Mouse (Mus musculus) brown adipose tissue, adult 24 weeks (tissue): ENCODE results near the gene Tlk2. TPM values are rescaled to one million over a fixed set of nuclear protein-coding genes. Genes with fewer than 3 reads are reported as not detected.

Experiments
- H3K27ac ChIP-seq: fragments of 200-500 bp; replicated peaks from 2 replicates; pipeline ENCODE4 v1.5.1; 2012; ENCODE audit warnings: low read depth, mild to moderate bottlenecking, low read length
- H3K4me1 ChIP-seq: fragments of 200-500 bp; 2 replicates; pipeline ENCODE4 v1.6.1; 2012; ENCODE audit warnings: low read length, mixed read lengths; ENCODE audit not compliant: control insufficient read depth, insufficient read depth, insufficient read length
- H3K4me3 ChIP-seq: fragments of 200-500 bp; 2 replicates; pipeline ENCODE4 v1.5.1; 2012; ENCODE audit warnings: low read depth, mild to moderate bottlenecking, low read length, moderate library complexity; ENCODE audit not compliant: insufficient read depth
- polyA plus RNA-seq: library from polyadenylated mRNA; stranded (reverse); fragments of >200 nt; gene quantifications from 2 replicates; pipeline ENCODE4 v1.2.4, GENCODE M21; 2012; ENCODE audit not compliant: missing spikeins, insufficient read depth, insufficient read length

Gene Tlk2
- polyA plus RNA-seq, 1 experiment: 34.0 TPM

- Histone ChIP-seq H3K4me1 (peaks cover 12% of the 10 kb centered on the region), H3K27ac (no peak overlapping the region), H3K4me3 (no peak overlapping the region)
Observed at GRCm38 (mm10) chr11:105310197-105310596, 131.6 kb downstream of the Tlk2 start.

- peak overlapping the region; percentile 43 for H3K4me3 ChIP-seq
- peaks cover 15% of the 10 kb centered on the region for H3K4me1 ChIP-seq
- H3K27ac ChIP-seq: no peak overlapping the region; the same call in 1 of the 2 replicates
Observed at GRCm38 (mm10) chr11:105311291-105311975, 132.8 kb downstream of the Tlk2 start.

GRCm38 (mm10) chr11:105312311-105312942, 133.8 kb downstream of the Tlk2 start:
- Histone ChIP-seq H3K4me3 (no peak overlapping the region), H3K27ac (peak overlapping the region; percentile 10; the same call in 1 of the 2 replicates), H3K4me1 (peaks cover 15% of the 10 kb centered on the region)

DNA sequence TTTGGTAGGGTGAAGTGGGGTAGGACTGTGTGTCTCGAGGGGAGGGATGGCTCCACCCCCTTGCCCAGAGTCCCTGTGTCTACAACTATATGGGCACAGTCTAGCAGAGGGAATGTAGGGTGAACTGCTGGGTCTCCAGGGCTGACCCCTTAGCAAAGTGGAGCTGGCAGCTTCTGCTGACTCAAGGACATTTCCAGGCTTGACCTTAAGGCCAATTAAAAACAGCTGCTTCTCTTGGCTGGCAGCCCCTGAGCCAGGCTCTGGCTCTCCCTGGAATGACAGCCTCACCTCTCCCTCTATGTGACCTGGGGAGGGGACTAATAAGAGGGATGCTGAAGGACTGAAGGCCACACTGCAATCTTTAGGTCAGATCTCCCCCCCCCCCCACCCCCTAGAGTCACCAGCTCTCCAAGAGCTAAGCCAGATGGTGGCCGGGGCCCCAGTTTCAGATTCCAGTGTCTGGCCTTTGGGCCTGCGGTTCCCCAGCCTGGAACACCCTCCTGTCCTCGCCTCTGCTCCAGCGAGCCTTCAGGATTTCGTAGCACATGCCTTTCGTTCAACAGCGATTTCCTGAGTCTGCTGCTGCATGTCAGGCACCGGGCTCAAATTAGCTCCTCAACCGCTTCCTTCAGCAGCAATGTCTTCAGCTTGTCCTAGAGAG, 134.5 kb downstream of the Tlk2 start:
- Histone ChIP-seq H3K4me3 (no peak overlapping the region), H3K4me1 (peaks cover 15% of the 10 kb centered on the region), H3K27ac (peak overlapping the region; percentile 10; the same call in 1 of the 2 replicates)

GRCm38 (mm10) chr11:105313633-105314014, 135.0 kb downstream of the Tlk2 start:
- H3K27ac ChIP-seq: no peak overlapping the region
- H3K4me3 ChIP-seq: no peak overlapping the region
- peaks cover 15% of the 10 kb centered on the region for H3K4me1 ChIP-seq

GRCm38 (mm10) chr11:105315296-105315695, 136.7 kb downstream of the Tlk2 start:
- Histone ChIP-seq H3K4me3 (no peak overlapping the region), H3K4me1 (peaks cover 15% of the 10 kb centered on the region), H3K27ac (no peak overlapping the region)

GRCm38 (mm10) chr11:105316121-105316520, 137.5 kb downstream of the Tlk2 start:
- Histone ChIP-seq H3K4me3 (no peak overlapping the region), H3K27ac (no peak overlapping the region), H3K4me1 (peaks cover 15% of the 10 kb centered on the region)

DNA sequence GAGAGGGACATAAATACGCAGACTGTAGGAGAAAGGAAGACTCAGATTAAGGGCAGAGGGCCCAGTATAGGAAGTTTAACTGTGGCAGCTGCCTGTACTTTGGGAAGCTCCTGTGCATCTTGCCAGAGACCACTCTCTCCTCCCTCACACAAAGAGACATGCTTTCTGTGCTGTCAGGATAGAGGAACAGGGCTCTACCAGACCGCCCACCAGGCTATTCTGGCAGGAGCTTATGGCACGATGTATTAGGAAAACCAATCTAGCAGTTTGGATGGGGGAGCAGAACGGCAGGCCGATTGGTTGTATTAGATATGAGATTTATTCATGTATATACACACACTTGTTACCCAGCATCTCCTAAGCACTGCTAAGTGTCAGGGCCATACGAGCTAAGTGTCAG, 139.2 kb downstream of the Tlk2 start:
- H3K4me1 ChIP-seq: peaks cover 6% of the 10 kb centered on the region
- H3K4me3 ChIP-seq: no peak overlapping the region
- no peak overlapping the region for H3K27ac ChIP-seq

DNA sequence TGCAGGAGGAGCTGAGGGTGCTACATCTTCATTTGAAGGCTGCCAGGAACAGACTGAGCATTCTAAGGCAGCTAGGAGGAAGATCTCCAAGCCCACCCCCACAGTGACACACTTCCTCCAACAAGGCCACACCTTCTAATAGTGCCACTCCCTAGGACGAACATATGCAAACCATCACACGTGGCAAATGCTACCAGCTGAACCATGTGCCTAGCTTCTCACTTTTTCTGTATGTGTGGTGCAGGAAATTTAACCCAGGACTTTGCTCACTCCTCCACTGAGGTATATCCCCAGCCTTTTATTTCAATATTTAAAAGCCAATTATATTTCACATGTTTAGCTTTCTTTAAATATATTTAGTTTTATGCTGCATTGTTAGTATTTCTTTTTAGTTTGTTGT, 142.5 kb downstream of the Tlk2 start:
- Histone ChIP-seq H3K27ac (no peak overlapping the region), H3K4me1 (0 out of 2 replicates have a peak, but pooled peaks cover under 1% of the 10 kb centered on the region), H3K4me3 (no peak overlapping the region)

DNA sequence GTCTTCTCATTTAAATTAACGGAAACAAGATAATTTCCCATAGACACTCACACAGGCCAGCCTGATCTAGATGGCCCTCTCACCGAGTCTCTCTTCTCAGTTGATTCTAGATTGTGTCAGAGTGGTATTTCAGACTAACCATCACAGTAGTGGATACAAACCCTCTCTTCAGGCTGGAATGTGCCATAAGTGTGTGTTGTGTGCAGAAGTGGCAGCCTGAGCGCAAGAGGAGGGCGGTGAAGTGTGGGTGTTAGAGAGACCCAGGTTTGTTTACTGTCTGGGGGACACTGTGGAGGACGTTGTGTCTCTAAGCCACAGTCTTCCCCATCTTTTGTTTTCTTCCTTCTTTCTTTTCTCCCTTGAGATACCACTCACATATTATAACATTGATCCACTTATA, 144.9 kb downstream of the Tlk2 start:
- Histone ChIP-seq H3K4me1 (no peaks in the 10 kb centered on the region), H3K4me3 (no peak overlapping the region), H3K27ac (no peak overlapping the region)

DNA sequence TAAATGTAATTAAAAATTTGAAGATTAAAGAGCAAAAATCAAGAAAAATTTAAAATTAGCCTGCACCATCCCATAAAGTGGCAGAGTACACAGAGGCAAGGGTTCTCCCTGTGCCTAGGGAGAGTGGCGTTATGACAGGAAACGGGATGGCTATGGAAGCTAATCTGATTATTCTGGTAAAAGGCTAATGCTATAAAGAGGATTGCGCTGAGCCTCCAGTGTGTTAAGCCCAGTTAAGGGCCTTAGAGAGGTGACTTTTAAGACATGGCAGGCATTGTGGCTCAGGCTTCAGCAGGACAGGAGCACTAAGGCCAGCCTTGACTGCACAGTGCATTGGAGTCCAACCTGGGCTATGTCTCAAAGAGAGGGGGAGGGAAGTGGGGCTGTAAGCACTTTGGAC, 148.5 kb downstream of the Tlk2 start:
- no peak overlapping the region for H3K4me3 ChIP-seq
- H3K4me1 ChIP-seq: peaks cover 2% of the 10 kb centered on the region; the same call in 1 of the 2 replicates

GRCm38 (mm10) chr11:105329962-105330361, 151.4 kb downstream of the Tlk2 start:
- peaks cover 2% of the 10 kb centered on the region; the same call in 1 of the 2 replicates for H3K4me1 ChIP-seq
- no peak overlapping the region for H3K4me3 ChIP-seq
- no peak overlapping the region for H3K27ac ChIP-seq

More for the DNA sequence above, 148.5 kb downstream of the Tlk2 start:
- no peak overlapping the region for H3K27ac ChIP-seq

GRCm38 (mm10) chr11:105331129-105331528, 152.5 kb downstream of the Tlk2 start:
- Histone ChIP-seq H3K4me3 (no peak overlapping the region), H3K27ac (no peak overlapping the region), H3K4me1 (peaks cover 2% of the 10 kb centered on the region; the same call in 1 of the 2 replicates)

DNA sequence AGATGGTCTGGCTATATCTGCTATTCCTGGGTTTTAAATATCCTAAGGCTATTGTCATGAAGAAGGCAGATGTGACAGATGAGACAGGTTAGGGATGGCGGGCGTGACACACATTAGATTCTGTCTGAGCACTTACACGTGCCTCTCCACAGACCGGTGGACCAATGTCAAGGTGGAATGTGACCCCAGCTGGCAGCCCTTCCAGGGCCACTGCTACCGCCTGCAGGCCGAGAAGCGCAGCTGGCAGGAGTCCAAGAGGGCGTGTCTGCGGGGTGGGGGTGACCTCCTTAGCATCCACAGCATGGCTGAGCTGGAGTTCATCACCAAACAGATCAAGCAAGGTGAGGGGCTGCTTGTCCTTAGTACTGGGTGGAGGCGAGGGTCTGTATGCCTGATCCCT, 153.1 kb downstream of the Tlk2 start:
- H3K4me3 ChIP-seq: no peak overlapping the region
- H3K27ac ChIP-seq: no peak overlapping the region
- H3K4me1 ChIP-seq: peaks cover 2% of the 10 kb centered on the region; the same call in 1 of the 2 replicates

DNA sequence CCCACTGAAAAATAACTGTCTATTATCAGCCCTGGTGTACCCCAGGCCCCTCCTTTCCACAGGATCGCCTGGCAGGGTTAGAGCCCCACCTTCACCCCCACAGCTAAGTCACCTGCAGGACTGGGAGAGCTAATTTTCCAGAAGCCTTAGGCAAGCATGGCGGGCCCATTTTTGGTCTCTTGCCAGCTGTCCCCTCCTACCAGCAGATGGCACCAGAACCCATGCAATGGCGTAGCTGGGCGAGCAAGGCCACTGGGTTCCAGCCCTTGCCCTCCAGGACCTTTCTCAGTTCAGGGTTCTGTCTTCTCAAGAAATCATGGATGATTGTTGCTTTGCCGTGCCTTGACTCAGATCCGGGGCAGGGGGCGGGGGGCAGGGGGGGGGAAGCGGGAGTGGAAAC, 153.9 kb downstream of the Tlk2 start:
- no peak overlapping the region for H3K27ac ChIP-seq
- H3K4me1 ChIP-seq: peaks cover 2% of the 10 kb centered on the region; the same call in 1 of the 2 replicates
- no peak overlapping the region for H3K4me3 ChIP-seq
